Mouse (Mus musculus): Measurements from ENCODE around the gene Samd8.

DNA sequence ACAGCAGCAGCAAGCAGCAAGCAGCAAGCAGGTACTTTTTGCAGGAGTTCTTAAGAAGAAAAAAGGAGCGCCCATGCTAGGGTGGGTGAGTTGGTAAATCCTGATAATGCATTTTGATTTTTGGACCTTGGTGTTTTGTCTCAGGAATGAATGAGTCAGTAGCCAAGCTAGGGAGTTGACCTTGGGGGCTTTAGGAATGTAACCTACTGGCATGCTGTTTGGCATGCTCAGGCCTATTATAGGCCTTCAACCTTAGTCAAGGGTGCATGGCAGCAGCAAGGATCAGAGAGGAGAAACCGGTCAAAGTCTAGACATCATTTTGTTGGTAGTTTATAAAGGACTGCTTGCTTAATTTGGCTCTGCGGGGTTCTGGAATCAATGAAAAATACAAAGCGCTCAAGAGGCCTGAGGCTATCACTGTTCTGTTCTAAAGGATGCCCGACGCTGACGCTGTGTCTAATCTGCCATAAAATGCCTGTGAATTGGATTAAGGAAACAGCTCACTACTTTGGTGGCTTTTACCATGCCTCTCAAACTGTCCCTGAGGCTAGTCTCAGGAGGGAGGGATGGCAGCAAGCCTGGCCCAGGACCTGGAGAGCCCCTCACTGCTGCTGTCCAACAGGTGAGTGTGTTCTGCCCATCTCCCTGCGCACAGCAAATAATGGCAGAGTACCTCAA is 28.2 kb upstream of the Samd8 start:
- no peak for TF ChIP-seq EP300 (IDR thresholded peaks at IDR 0.05; ENCODE audit: low read depth)
- no peak for TF ChIP-seq CTCF (IDR thresholded peaks at IDR 0.05; ENCODE audit: low read depth)
